Mouse (Mus musculus): Measurements from ENCODE around the gene Elovl5. TPM values are rescaled to one million over a fixed set of nuclear protein-coding genes. Genes with fewer than 3 reads are reported as not detected.
A peak's percentile ranks its signal among the peaks of the same experiment; 100 is the strongest.

Elovl5 gene
- polyA plus RNA-seq, 1 experiment from 2014 or later = 98.2 TPM

DNA sequence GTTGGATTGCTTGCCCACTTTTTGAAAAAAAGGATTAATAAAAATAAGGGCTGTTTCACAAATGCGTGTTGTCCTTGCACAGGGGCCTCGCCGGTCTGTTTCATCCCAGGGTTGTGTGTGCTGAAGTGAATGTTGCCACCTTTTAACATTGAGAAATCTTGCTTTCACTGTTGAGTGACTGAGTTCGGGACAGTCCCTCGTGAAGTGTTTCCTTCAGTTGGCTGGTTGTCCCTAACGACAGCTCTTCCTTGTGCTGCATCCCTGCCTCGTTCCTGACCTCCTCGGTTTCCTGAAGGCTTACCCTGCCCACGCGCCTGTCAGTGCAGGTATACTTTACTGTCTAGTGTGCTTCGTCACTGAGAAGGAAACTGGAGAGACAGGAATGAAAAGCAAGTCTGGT lies 20.7 kb downstream of the Elovl5 start:
- peaks cover 3% of the 10 kb centered on the region; the same call in 1 of the 2 replicates for H3K4me1 ChIP-seq (ENCODE audit: control insufficient read depth, insufficient read depth, low read length)
- H3K4me2 ChIP-seq = no peak overlapping the region
- H3K9me3 ChIP-seq (ENCODE audit: control insufficient read depth, low read length) = no peaks in the 10 kb centered on the region
- no peaks in the 10 kb centered on the region for H3K36me3 ChIP-seq (ENCODE audit: control insufficient read depth, insufficient read depth, low read length)
- H3K4me3 ChIP-seq (ENCODE audit: low read depth, low read length) = no peak overlapping the region
- H3K27ac ChIP-seq (ENCODE audit: low read depth, low read length) = no peak overlapping the region
- no peak overlapping the region for H3K9ac ChIP-seq (ENCODE audit: low read length)
- ATAC-seq (ENCODE audit: low FRiP score) (no peak), DNase-seq (ENCODE audit: low spot score, missing footprints) (no peak)
- H3K27me3 ChIP-seq (ENCODE audit: control insufficient read depth, insufficient read depth, low read length) = no peaks in the 10 kb centered on the region
- 78% methylated on average over 11 of the region's 11 CpGs for WGBS

- H3K27me3 ChIP-seq (ENCODE audit: control insufficient read depth, insufficient read depth, low read length) = no peaks in the 10 kb centered on the region
- 79% methylated on average over 13 of the region's 13 CpGs for WGBS
- no peak overlapping the region for H3K4me3 ChIP-seq (ENCODE audit: low read depth, low read length)
- peak; percentile 57; the same call in 1 of the 2 replicates for ATAC-seq (ENCODE audit: low FRiP score)
- H3K9me3 ChIP-seq (ENCODE audit: control insufficient read depth, low read length) = no peaks in the 10 kb centered on the region
- H3K9ac ChIP-seq (ENCODE audit: low read length) = no peak overlapping the region
- no peaks in the 10 kb centered on the region for H3K36me3 ChIP-seq (ENCODE audit: control insufficient read depth, insufficient read depth, low read length)
- no peak overlapping the region for H3K4me2 ChIP-seq
- H3K27ac ChIP-seq (ENCODE audit: low read depth, low read length) = no peak overlapping the region
- no peak for DNase-seq (ENCODE audit: low spot score, missing footprints)
- H3K4me1 ChIP-seq (ENCODE audit: control insufficient read depth, insufficient read depth, low read length) = peaks cover 3% of the 10 kb centered on the region; the same call in 1 of the 2 replicates
These were observed 21.8 kb downstream of the Elovl5 start for GRCm38 (mm10) chr9:77938761-77939553.

- no peak overlapping the region for H3K4me3 ChIP-seq (ENCODE audit: low read depth, low read length)
- WGBS = 88% methylated on average over 5 of the region's 5 CpGs
- H3K27ac ChIP-seq (ENCODE audit: low read depth, low read length) = no peak overlapping the region
- no peak overlapping the region for H3K4me2 ChIP-seq
- no peaks in the 10 kb centered on the region for H3K36me3 ChIP-seq (ENCODE audit: control insufficient read depth, insufficient read depth, low read length)
- no peaks in the 10 kb centered on the region for H3K27me3 ChIP-seq (ENCODE audit: control insufficient read depth, insufficient read depth, low read length)
- H3K9ac ChIP-seq (ENCODE audit: low read length) = no peak overlapping the region
- no peaks in the 10 kb centered on the region for H3K9me3 ChIP-seq (ENCODE audit: control insufficient read depth, low read length)
- DNase-seq (ENCODE audit: low spot score, missing footprints) (no peak), ATAC-seq (ENCODE audit: low FRiP score) (no peak)
- peaks cover 3% of the 10 kb centered on the region; the same call in 1 of the 2 replicates for H3K4me1 ChIP-seq (ENCODE audit: control insufficient read depth, insufficient read depth, low read length)
These were observed 22.4 kb downstream of the Elovl5 start for GRCm38 (mm10) chr9:77939554-77939920.

DNA sequence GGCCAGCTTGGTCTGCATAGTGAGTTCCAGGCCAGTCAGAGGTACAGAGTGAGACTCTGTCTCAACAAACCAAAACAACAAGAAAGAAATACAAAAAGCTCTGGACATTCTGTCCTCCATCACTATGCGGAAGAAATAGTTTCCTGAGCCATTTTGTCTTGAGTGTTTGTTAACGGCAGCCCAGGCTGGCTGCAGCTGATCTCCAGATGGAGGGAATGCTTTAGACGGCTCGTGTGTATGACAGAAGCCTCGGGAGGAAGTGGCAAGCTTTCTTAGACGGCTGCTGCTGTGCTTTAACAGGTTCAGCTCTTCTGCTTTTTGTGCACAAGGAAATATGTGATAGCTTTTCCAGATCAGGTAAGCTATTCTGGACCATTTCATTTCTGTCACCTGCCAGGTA lies 23.9 kb downstream of the Elovl5 start:
- WGBS = 71% methylated on average over 6 of the region's 6 CpGs

DNA sequence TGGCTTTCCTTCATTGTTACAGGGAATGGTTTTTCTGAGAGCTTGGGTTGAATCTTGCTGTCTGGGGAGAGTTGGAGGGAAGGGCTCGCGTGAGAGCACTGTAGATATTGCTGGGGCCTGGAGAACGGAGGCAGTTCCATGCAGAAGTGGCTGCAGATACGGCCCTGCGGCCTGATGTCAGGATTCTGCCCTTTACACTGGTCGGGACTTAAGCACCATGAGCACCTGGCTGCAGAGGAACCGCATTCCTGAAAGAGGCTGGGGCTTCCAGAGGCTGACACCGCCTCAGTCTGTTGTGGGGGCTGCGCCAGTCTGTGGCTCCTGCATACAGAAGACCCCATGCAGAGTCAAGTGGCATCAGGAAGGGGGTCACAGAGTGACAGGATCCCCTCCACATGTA lies 24.7 kb downstream of the Elovl5 start:
- DNase-seq (ENCODE audit: low spot score, missing footprints) (no peak), ATAC-seq (ENCODE audit: low FRiP score) (no peak)
- H3K27me3 ChIP-seq (ENCODE audit: control insufficient read depth, insufficient read depth, low read length) = no peaks in the 10 kb centered on the region
- H3K9me3 ChIP-seq (ENCODE audit: control insufficient read depth, low read length) = no peaks in the 10 kb centered on the region
- peaks cover 3% of the 10 kb centered on the region; the same call in 1 of the 2 replicates for H3K4me1 ChIP-seq (ENCODE audit: control insufficient read depth, insufficient read depth, low read length)
- no peak overlapping the region for H3K4me3 ChIP-seq (ENCODE audit: low read depth, low read length)
- H3K36me3 ChIP-seq (ENCODE audit: control insufficient read depth, insufficient read depth, low read length) = no peaks in the 10 kb centered on the region
- H3K27ac ChIP-seq (ENCODE audit: low read depth, low read length) = no peak overlapping the region
- H3K9ac ChIP-seq (ENCODE audit: low read length) = no peak overlapping the region
- WGBS = 79% methylated on average over 9 of the region's 9 CpGs
- no peak overlapping the region for H3K4me2 ChIP-seq

More for the DNA sequence above, 23.9 kb downstream of the Elovl5 start:
- H3K9ac ChIP-seq (ENCODE audit: low read length) = no peak overlapping the region
- no peak overlapping the region for H3K27ac ChIP-seq (ENCODE audit: low read depth, low read length)
- ATAC-seq (ENCODE audit: low FRiP score) (no peak), DNase-seq (ENCODE audit: low spot score, missing footprints) (no peak)
- no peaks in the 10 kb centered on the region for H3K9me3 ChIP-seq (ENCODE audit: control insufficient read depth, low read length)
- H3K4me2 ChIP-seq = no peak overlapping the region
- H3K27me3 ChIP-seq (ENCODE audit: control insufficient read depth, insufficient read depth, low read length) = no peaks in the 10 kb centered on the region
- H3K4me3 ChIP-seq (ENCODE audit: low read depth, low read length) = no peak overlapping the region
- H3K36me3 ChIP-seq (ENCODE audit: control insufficient read depth, insufficient read depth, low read length) = no peaks in the 10 kb centered on the region
- H3K4me1 ChIP-seq (ENCODE audit: control insufficient read depth, insufficient read depth, low read length) = peaks cover 3% of the 10 kb centered on the region; the same call in 1 of the 2 replicates

DNA sequence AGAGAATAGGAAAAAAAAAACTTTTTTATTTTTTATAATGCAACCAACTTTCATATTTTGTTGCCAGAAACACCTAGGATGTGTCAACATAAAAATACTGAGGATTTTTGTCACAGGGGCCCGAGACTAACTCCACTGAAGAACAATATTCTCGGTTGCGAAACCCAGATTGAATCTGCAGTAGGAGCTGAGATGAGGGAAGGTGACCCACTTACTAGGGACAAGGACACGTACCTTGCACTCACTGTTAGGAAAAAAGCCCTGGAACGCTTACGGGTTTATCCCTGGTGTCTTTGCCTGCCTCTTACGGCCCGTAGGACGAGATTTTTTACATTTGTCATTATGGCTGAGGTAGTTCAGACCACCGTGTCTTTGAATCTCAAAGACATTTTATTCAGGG lies 25.2 kb downstream of the Elovl5 start:
- no peak for ATAC-seq (ENCODE audit: low FRiP score)
- Histone ChIP-seq H3K9ac (ENCODE audit: low read length) (no peak overlapping the region), H3K27me3 (ENCODE audit: control insufficient read depth, insufficient read depth, low read length) (no peaks in the 10 kb centered on the region), H3K4me2 (no peak overlapping the region), H3K27ac (ENCODE audit: low read depth, low read length) (no peak overlapping the region), H3K36me3 (ENCODE audit: control insufficient read depth, insufficient read depth, low read length) (no peaks in the 10 kb centered on the region), H3K4me3 (ENCODE audit: low read depth, low read length) (no peak overlapping the region), H3K4me1 (ENCODE audit: control insufficient read depth, insufficient read depth, low read length) (peaks cover 3% of the 10 kb centered on the region; the same call in 1 of the 2 replicates), H3K9me3 (ENCODE audit: control insufficient read depth, low read length) (no peaks in the 10 kb centered on the region; the same call in 1 of the 2 replicates)
- DNase-seq (ENCODE audit: low spot score, missing footprints) = no peak
- WGBS = 86% methylated on average over 10 of the region's 10 CpGs

- Histone ChIP-seq H3K27me3 (ENCODE audit: control insufficient read depth, insufficient read depth, low read length) (no peaks in the 10 kb centered on the region), H3K27ac (ENCODE audit: low read depth, low read length) (no peak overlapping the region), H3K9me3 (ENCODE audit: control insufficient read depth, low read length) (no peaks in the 10 kb centered on the region; the same call in 1 of the 2 replicates), H3K4me3 (ENCODE audit: low read depth, low read length) (no peak overlapping the region), H3K36me3 (ENCODE audit: control insufficient read depth, insufficient read depth, low read length) (no peaks in the 10 kb centered on the region), H3K4me2 (no peak overlapping the region), H3K9ac (ENCODE audit: low read length) (no peak overlapping the region), H3K4me1 (ENCODE audit: control insufficient read depth, insufficient read depth, low read length) (peaks cover 3% of the 10 kb centered on the region; the same call in 1 of the 2 replicates)
- DNase-seq (ENCODE audit: low spot score, missing footprints) (no peak), ATAC-seq (ENCODE audit: low FRiP score) (no peak)
- WGBS = 95% methylated on average over 2 of the region's 2 CpGs
These were observed 26.2 kb downstream of the Elovl5 start for GRCm38 (mm10) chr9:77943316-77943715.

GRCm38 (mm10) chr9:77944195-77944594 lies 27.0 kb downstream of the Elovl5 start:
- 90% methylated on average over 3 of the region's 3 CpGs for WGBS
- no peak for ATAC-seq (ENCODE audit: low FRiP score)
- no peak for DNase-seq (ENCODE audit: low spot score, missing footprints)

GRCm38 (mm10) chr9:77945792-77946666 lies 28.9 kb downstream of the Elovl5 start:
- WGBS = 88% methylated on average over 6 of the region's 6 CpGs
- no peak for DNase-seq (ENCODE audit: low spot score, missing footprints)
- no peak overlapping the region for H3K27ac ChIP-seq (ENCODE audit: low read depth, low read length)

More at GRCm38 (mm10) chr9:77944195-77944594, 27.0 kb downstream of the Elovl5 start:
- no peak overlapping the region for H3K9ac ChIP-seq (ENCODE audit: low read length)
- no peaks in the 10 kb centered on the region; the same call in 1 of the 2 replicates for H3K9me3 ChIP-seq (ENCODE audit: control insufficient read depth, low read length)
- no peak overlapping the region for H3K4me3 ChIP-seq (ENCODE audit: low read depth, low read length)
- H3K36me3 ChIP-seq (ENCODE audit: control insufficient read depth, insufficient read depth, low read length) = no peaks in the 10 kb centered on the region
- peaks cover under 1% of the 10 kb centered on the region; the same call in 1 of the 2 replicates for H3K4me1 ChIP-seq (ENCODE audit: control insufficient read depth, insufficient read depth, low read length)
- no peaks in the 10 kb centered on the region for H3K27me3 ChIP-seq (ENCODE audit: control insufficient read depth, insufficient read depth, low read length)
- H3K4me2 ChIP-seq = no peak overlapping the region
- H3K27ac ChIP-seq (ENCODE audit: low read depth, low read length) = no peak overlapping the region

More at GRCm38 (mm10) chr9:77945792-77946666, 28.9 kb downstream of the Elovl5 start:
- Histone ChIP-seq H3K9me3 (ENCODE audit: control insufficient read depth, low read length) (no peaks in the 10 kb centered on the region; the same call in 1 of the 2 replicates), H3K4me3 (ENCODE audit: low read depth, low read length) (no peak overlapping the region), H3K27me3 (ENCODE audit: control insufficient read depth, insufficient read depth, low read length) (no peaks in the 10 kb centered on the region), H3K4me1 (ENCODE audit: control insufficient read depth, insufficient read depth, low read length) (no peaks in the 10 kb centered on the region), H3K4me2 (no peak overlapping the region), H3K36me3 (ENCODE audit: control insufficient read depth, insufficient read depth, low read length) (no peaks in the 10 kb centered on the region), H3K9ac (ENCODE audit: low read length) (no peak overlapping the region)
- no peak for ATAC-seq (ENCODE audit: low FRiP score)
